Mouse (Mus musculus) limb, embryonic 13.5 days (tissue): ENCODE data around the gene Melk. TPM values are rescaled to one million over a fixed set of nuclear protein-coding genes. Genes with fewer than 3 reads are reported as not detected.

Experiments used
- ATAC-seq: fragments of 200-750 bp; cut with Nextera tagmentation; 2 replicates; pipeline ENCODE4 v1.8.0; 2017; ENCODE audit warnings: low read depth, moderate number of reproducible peaks, moderate TSS enrichment; ENCODE audit not compliant: low FRiP score
- H3K27ac ChIP-seq: fragments of 300-500 bp; sonication (generic); 2 replicates; pipeline ENCODE4 v1.5.1; 2015; ENCODE audit warnings: inconsistent platforms, mild to moderate bottlenecking, moderate library complexity
- H3K27me3 ChIP-seq: fragments of 300-500 bp; sonication (generic); 2 replicates; pipeline ENCODE4 v1.6.1; 2015; ENCODE audit warnings: mild to moderate bottlenecking, inconsistent platforms
- H3K36me3 ChIP-seq: fragments of 300-500 bp; sonication (generic); 2 replicates; pipeline ENCODE4 v1.6.1; 2015; ENCODE audit warnings: inconsistent platforms, mild to moderate bottlenecking, moderate library complexity
- H3K4me1 ChIP-seq: fragments of 300-500 bp; sonication (generic); 2 replicates; pipeline ENCODE4 v1.6.1; 2015; ENCODE audit warnings: inconsistent platforms
- H3K4me2 ChIP-seq: fragments of 300-500 bp; sonication (generic); replicated peaks from 2 replicates; pipeline ENCODE4 v1.6.1; 2015; ENCODE audit warnings: inconsistent platforms, mild to moderate bottlenecking, moderate library complexity
- H3K4me3 ChIP-seq: fragments of 300-500 bp; sonication (generic); 2 replicates; pipeline ENCODE4 v1.5.1; 2015; ENCODE audit warnings: moderate library complexity, mild to moderate bottlenecking, inconsistent platforms
- H3K9ac ChIP-seq: fragments of 300-500 bp; sonication (generic); 2 replicates; pipeline ENCODE4 v1.6.1; 2015; ENCODE audit warnings: mild to moderate bottlenecking, inconsistent platforms
- H3K9me3 ChIP-seq: fragments of 300-500 bp; sonication (generic); 2 replicates; pipeline ENCODE4 v1.6.1; 2016; ENCODE audit warnings: inconsistent platforms
- WGBS: fragments of 180-500 bp; shearing (Covaris S2); methylation state at CpG from one replicate; pipeline ENCODE4 v1.1.7; 2015; 5-methylcytosine and 5-hydroxymethylcytosine counted together
- polyA plus RNA-seq: library from polyadenylated mRNA; unstranded; fragments of >200 nt; fragmentation: Nextera tagmentation; extraction: Ambion mirVana; gene quantifications from 2 replicates; pipeline ENCODE4 v1.2.1, GENCODE M21; 2015

Melk gene
- polyA plus RNA-seq, 1 experiment from 2014 or later: 43.8 TPM

DNA sequence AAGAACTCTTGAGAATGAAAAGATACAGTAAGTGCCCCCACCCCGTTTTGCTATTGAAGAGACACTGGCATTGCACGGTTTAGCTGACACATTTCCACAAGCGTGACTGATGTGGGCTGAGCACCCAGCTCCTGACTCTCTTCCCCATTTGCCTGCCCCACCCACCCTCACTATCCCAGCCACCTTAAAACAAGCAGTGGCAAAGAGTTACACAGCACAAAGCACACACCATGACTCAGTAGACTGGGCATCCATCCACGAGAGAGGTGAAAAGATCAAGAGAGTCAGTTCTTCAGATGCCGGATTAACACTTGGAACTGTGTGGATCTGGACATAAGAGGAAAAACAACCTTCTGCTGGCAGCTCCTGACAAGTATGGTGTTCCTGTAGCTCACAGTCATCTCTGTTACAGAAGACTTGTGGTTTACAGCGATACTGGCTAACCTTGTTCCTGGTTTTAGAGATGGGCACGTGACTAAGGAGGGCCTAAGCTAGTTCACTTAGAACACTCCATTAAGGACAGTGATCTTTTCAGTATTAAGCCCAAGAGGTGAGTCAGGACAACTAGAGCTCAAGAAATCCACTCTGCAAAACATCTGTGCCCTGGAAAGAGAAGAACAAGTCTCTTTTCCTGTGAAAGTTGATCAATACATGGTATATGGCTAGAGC lies 18.9 kb upstream of the Melk start:
- Histone ChIP-seq H3K36me3 (no peaks in the 10 kb centered on the region), H3K4me3 (no peak overlapping the region), H3K9ac (no peak overlapping the region), H3K4me1 (no peaks in the 10 kb centered on the region), H3K27me3 (no peaks in the 10 kb centered on the region), H3K27ac (no peak overlapping the region), H3K4me2 (no peak overlapping the region), H3K9me3 (no peaks in the 10 kb centered on the region)
- no peak for ATAC-seq
- WGBS: 73% methylated on average over 7 of the region's 7 CpGs

DNA sequence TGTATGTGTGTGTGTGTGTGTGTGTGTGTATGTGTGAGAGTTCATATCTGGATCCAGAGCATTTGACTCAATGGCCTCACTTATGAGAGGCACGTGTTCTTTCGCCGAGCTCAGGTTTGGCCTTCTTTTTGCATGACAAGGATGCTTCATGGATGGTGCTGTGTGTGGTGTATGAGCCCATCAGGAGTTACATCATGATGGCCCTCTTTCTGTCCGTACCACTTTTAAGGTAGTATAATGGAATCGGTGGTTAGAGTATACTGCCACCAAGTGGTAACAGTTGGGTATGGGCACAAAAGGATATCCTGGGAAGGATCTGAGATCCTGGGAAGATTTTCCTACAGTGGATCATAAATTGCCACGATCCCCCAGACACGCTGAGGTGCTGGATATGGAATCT lies 8.1 kb upstream of the Melk start:
- no peaks in the 10 kb centered on the region for H3K4me1 ChIP-seq
- no peak overlapping the region for H3K4me3 ChIP-seq
- H3K9ac ChIP-seq: no peak overlapping the region
- H3K9me3 ChIP-seq: no peaks in the 10 kb centered on the region
- ATAC-seq: no peak
- H3K36me3 ChIP-seq: no peaks in the 10 kb centered on the region
- no peaks in the 10 kb centered on the region for H3K27me3 ChIP-seq
- H3K4me2 ChIP-seq: no peak overlapping the region
- 16% methylated on average over 7 of the region's 7 CpGs for WGBS
- no peak overlapping the region for H3K27ac ChIP-seq

DNA sequence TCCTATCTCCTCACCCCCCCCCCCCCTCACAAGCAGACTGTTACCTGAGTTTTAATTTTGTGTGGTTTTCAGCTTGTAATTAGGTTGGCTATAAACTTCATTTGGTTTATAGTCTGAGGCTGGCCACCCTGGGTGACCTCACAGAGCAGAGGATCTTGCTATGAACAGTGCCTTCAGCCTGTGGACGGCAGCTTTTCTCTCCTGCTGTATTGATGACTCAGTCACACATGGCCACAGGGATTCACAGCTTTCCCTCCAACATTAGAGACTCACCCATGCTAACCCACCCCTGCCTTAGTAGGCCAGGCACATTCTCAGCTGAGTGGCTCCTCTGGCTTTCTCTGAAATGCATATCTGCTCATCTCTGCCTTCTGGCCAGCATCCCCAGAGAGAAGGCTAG lies 4.8 kb upstream of the Melk start:
- Histone ChIP-seq H3K27me3 (no peaks in the 10 kb centered on the region), H3K9ac (no peak overlapping the region), H3K9me3 (no peaks in the 10 kb centered on the region), H3K4me2 (no peak overlapping the region), H3K4me1 (no peaks in the 10 kb centered on the region), H3K4me3 (no peak overlapping the region), H3K36me3 (no peaks in the 10 kb centered on the region), H3K27ac (no peak overlapping the region)
- WGBS: 38% methylated on average over 1 of the region's 1 CpGs
- ATAC-seq: no peak

GRCm38 (mm10) chr4:44306585-44306984 lies 5.9 kb downstream of the Melk start:
- H3K27ac ChIP-seq: no peak overlapping the region
- H3K36me3 ChIP-seq: peaks cover 41% of the 10 kb centered on the region
- no peaks in the 10 kb centered on the region for H3K9me3 ChIP-seq
- no peak for ATAC-seq
- 88% methylated on average over 7 of the region's 7 CpGs for WGBS
- H3K9ac ChIP-seq: no peak overlapping the region
- peaks cover 16% of the 10 kb centered on the region for H3K4me1 ChIP-seq
- H3K4me3 ChIP-seq: no peak overlapping the region
- H3K4me2 ChIP-seq: no peak overlapping the region
- no peaks in the 10 kb centered on the region for H3K27me3 ChIP-seq

DNA sequence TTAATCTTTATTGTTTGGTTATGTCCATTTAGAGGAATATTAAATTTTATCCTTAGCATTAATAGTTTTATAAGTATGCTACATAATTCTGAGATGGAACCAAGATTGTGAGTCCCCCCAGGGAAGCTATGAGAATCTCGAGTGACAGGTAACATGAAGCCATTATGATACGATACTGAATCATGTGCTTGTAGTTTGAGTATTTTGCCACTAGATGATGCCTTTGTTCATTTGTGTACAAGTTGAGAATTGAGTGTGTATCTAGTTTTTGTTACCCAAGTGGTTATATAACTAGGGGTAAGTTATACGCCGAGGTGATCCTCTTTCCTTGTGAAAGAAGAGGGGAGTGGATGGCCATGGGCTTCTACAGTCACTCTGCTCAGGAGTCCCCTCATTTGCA lies 9.8 kb downstream of the Melk start:
- Histone ChIP-seq H3K27me3 (no peaks in the 10 kb centered on the region), H3K9me3 (no peaks in the 10 kb centered on the region), H3K4me3 (no peak overlapping the region), H3K27ac (no peak overlapping the region), H3K4me2 (no peak overlapping the region), H3K36me3 (peaks cover 57% of the 10 kb centered on the region), H3K9ac (no peak overlapping the region), H3K4me1 (no peaks in the 10 kb centered on the region)
- WGBS: 83% methylated on average over 4 of the region's 4 CpGs
- ATAC-seq: no peak

DNA sequence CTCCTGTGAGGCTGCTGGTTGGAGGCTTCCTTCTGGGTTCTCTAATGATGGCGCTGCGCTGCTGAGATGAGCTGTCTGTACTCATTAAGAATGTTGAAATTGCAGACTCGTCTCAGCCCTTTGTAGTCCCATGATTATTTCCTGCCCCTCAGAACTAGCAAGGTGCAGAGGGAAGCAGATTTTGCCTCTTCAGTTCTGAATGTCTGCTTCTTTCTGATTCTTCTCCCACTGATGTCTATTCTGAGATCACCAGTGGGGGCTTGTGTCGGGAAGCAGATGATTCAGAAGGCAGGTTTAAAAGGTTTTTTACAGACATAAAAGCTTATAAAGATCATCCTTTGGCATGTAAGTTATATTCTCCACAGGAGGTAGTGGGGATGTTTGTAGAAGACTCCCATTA lies 10.2 kb downstream of the Melk start:
- ATAC-seq: no peak
- Histone ChIP-seq H3K4me2 (no peak overlapping the region), H3K27ac (no peak overlapping the region), H3K9ac (no peak overlapping the region), H3K27me3 (no peaks in the 10 kb centered on the region), H3K4me1 (no peaks in the 10 kb centered on the region), H3K4me3 (no peak overlapping the region), H3K9me3 (no peaks in the 10 kb centered on the region), H3K36me3 (peaks cover 54% of the 10 kb centered on the region)
- 81% methylated on average over 4 of the region's 4 CpGs for WGBS

DNA sequence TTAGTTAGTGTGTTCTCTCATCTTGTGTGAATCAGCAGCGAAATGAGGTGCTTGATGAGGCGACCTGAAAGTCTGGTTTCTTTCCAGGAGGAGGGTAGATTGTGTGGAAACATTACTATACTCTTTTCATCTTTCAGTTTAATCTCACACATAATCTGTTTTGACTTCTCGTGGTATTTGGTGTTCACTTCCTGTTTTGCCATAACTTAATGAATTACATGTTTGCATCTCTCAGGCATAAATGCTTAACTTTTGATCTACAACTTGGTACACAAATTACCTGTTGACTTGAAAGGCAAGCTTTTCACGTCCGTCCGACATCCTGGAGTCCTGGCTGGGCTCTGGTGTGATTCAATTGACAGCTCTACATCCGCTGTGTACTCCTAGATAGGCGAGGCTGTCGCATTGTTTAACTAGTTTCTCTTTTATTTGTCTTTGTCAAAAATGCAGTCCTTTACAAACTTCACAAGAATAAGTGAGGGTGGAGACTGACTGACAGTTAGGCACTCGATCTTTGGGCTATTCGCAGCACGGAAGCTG lies 15.7 kb downstream of the Melk start:
- Histone ChIP-seq H3K9ac (no peak overlapping the region), H3K4me2 (no peak overlapping the region), H3K36me3 (peaks cover 34% of the 10 kb centered on the region), H3K9me3 (no peaks in the 10 kb centered on the region), H3K27me3 (no peaks in the 10 kb centered on the region), H3K27ac (no peak overlapping the region), H3K4me3 (no peak overlapping the region), H3K4me1 (no peaks in the 10 kb centered on the region)
- 76% methylated on average over 12 of the region's 12 CpGs for WGBS
- no peak for ATAC-seq

DNA sequence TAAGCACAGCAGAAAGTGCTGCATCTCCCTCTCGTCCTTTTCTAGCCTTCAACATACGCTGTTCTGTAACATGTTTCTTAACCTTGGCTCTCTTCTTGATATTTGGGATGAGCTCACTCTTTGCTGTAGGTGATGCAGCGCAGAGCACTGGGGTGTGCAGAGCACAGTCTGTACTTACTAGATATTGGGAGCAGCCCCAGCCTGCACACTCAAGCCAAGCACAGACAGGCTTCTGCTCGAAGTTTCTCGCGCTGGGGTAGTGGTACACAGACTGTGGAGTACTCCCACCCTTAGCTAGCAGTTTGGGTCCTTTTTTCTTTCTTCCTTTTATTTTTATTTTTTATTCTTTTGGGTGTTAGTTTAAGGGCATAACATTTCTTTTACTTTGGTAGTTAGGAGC lies 19.8 kb downstream of the Melk start:
- Histone ChIP-seq H3K4me2 (no peak overlapping the region), H3K27ac (no peak overlapping the region), H3K9ac (no peak overlapping the region), H3K9me3 (no peaks in the 10 kb centered on the region), H3K4me3 (no peak overlapping the region), H3K4me1 (no peaks in the 10 kb centered on the region), H3K36me3 (peaks cover 20% of the 10 kb centered on the region), H3K27me3 (no peaks in the 10 kb centered on the region)
- ATAC-seq: no peak
- 93% methylated on average over 6 of the region's 6 CpGs for WGBS

DNA sequence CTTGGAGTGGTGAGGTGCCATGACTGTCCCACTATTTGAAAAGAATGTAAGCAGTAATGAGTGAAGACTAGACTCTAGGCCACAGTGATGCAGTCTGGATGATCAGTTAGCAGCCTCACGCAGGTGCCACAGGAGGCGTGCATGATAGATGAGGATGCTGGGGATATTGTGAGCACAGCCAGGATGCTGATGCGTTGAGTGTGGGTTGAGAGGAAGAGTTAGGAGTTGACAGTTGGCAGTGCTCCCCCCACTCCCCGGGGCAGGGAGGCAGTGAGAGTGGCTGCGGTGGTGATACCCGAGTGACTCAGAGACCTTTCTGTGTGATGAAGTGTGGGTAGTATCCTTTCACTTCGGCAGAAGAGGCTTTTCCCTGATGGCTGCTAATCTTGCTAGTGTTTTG lies 21.4 kb downstream of the Melk start:
- Histone ChIP-seq H3K4me1 (no peaks in the 10 kb centered on the region), H3K9me3 (no peaks in the 10 kb centered on the region), H3K27me3 (no peaks in the 10 kb centered on the region), H3K27ac (no peak overlapping the region), H3K36me3 (peaks cover 34% of the 10 kb centered on the region), H3K4me2 (no peak overlapping the region), H3K4me3 (no peak overlapping the region), H3K9ac (no peak overlapping the region)
- no peak for ATAC-seq
- 90% methylated on average over 7 of the region's 7 CpGs for WGBS

DNA sequence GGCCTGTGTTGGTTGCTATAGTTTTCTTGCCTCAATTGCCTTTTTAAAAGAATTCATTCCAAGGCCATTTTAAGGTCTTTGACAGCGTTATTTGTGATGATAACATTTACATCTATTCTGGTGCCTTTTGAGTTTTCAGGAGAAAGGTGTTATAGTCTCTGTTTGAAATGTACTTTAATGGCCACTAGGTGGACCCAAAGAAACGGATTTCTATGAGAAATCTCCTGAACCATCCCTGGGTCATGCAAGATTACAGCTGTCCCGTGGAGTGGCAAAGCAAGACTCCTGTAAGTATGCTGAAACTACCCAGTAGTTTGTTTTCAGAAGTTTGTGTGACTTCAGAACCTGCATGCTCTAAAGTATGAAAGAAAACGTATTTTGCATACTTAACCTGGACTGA lies 24.8 kb downstream of the Melk start:
- 56% methylated on average over 4 of the region's 4 CpGs for WGBS

GRCm38 (mm10) chr4:44326721-44327120 lies 26.0 kb downstream of the Melk start:
- 96% methylated on average over 3 of the region's 3 CpGs for WGBS
- Histone ChIP-seq H3K36me3 (peaks cover 29% of the 10 kb centered on the region), H3K4me1 (no peaks in the 10 kb centered on the region), H3K27ac (no peak overlapping the region), H3K27me3 (no peaks in the 10 kb centered on the region), H3K9ac (no peak overlapping the region), H3K4me2 (no peak overlapping the region), H3K9me3 (no peaks in the 10 kb centered on the region), H3K4me3 (no peak overlapping the region)
- ATAC-seq: no peak

More for the DNA sequence above, 24.8 kb downstream of the Melk start:
- no peak for ATAC-seq
- Histone ChIP-seq H3K4me1 (no peaks in the 10 kb centered on the region), H3K27ac (no peak overlapping the region), H3K4me3 (no peak overlapping the region), H3K4me2 (no peak overlapping the region), H3K27me3 (no peaks in the 10 kb centered on the region), H3K9ac (no peak overlapping the region), H3K36me3 (peaks cover 35% of the 10 kb centered on the region), H3K9me3 (no peaks in the 10 kb centered on the region)

GRCm38 (mm10) chr4:44327976-44328375 lies 27.3 kb downstream of the Melk start:
- H3K9me3 ChIP-seq: no peaks in the 10 kb centered on the region

DNA sequence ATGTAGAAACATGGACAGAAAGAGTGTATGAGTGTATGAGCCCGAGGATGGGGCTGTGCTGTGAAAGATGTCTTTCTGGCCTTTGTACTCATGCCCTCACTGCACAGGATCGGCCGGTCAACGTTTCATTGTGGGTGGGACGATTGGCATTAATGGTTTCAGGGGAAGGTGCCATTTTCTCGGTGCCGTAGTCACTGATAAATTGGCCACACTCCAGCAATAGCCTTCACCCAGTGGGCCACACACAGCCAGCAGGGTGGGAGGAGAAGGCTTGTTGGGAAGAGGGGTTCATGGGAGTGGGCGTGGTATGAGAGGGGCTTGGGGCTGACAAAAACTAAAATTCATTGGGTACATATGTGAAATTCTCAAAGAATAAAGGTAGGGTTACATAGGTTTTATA lies 34.3 kb downstream of the Melk start:
- Histone ChIP-seq H3K4me2 (no peak overlapping the region), H3K27me3 (no peaks in the 10 kb centered on the region), H3K9me3 (no peaks in the 10 kb centered on the region), H3K9ac (no peak overlapping the region), H3K27ac (no peak overlapping the region), H3K4me3 (no peak overlapping the region), H3K4me1 (no peaks in the 10 kb centered on the region), H3K36me3 (peaks cover 28% of the 10 kb centered on the region; the same call in 1 of the 2 replicates)
- WGBS: 95% methylated on average over 8 of the region's 8 CpGs
- ATAC-seq: no peak

More at GRCm38 (mm10) chr4:44327976-44328375, 27.3 kb downstream of the Melk start:
- no peaks in the 10 kb centered on the region for H3K4me1 ChIP-seq
- no peak overlapping the region for H3K4me2 ChIP-seq
- H3K27ac ChIP-seq: no peak overlapping the region
- peaks cover 37% of the 10 kb centered on the region for H3K36me3 ChIP-seq
- ATAC-seq: no peak
- H3K9ac ChIP-seq: no peak overlapping the region
- H3K4me3 ChIP-seq: no peak overlapping the region
- 86% methylated on average over 1 of the region's 1 CpGs for WGBS
- H3K27me3 ChIP-seq: no peaks in the 10 kb centered on the region
